Mouse (Mus musculus) WW6 (cell line): Measurements from ENCODE around the gene Mt1.

Experiments used
- DNase-seq: peaks from one replicate; pipeline ENCODE4 v3.0.0-alpha.2; 2013; ENCODE audit warnings: low read depth, low spot score

Mt1 gene

DNA sequence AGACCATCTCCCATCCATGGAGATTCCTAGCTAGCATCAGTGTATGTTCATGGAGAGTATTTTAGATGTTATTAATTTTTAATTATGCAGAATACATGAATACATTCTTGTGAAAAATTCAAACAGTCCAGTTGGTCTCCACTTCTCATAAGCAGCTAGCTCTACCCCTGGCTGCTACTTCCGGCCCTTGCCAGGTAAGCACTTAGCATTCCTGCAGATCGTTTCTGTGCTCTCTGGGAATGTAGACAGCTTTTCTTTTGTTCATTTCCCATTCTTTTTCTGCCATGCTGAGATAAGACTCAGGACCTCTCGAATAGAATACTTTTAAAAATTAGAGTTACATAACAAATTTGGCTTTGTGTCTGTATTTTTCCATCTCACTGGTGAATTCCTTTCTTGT is 25.2 kb downstream of the Mt1 start:
- DNase-seq = no peak

DNA sequence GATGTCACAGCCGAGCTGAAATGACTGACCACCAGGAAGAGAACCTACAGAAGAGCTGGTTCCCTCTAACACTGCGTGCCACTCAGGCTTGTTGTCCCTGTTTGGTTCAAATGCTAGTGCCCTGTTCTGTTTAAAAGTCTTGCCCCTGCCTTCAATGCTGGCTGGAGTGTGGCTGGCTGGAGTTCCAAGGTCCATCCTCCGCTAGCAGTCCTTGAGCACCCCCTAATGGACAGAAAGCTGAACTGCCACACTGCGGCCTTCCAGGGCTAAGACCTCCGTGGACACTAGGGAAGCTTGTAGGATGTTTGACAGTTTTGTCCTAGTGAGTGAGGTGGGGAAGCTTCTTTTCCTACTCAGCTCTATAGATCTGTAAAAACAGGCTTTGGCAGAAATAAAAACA is 26.9 kb downstream of the Mt1 start:
- peak; percentile 75 for DNase-seq

DNA sequence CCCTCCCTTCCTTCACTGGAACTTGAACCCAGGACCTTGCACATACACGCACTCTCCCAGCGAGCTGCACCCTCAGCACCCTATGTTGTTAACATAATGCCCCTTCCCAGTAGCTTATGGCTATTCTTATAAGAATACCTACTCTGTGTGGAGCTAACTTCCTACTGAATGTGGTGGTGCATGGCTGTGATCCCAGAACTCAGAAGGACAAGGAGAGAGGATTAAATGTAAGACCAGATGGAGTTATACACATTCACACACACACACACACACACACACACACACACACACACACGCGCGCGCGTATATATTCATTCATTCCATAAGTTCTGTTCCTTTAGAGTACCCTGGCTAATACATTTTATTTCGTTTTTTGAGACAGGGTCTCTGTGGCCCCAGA is 27.4 kb downstream of the Mt1 start:
- no peak for DNase-seq

DNA sequence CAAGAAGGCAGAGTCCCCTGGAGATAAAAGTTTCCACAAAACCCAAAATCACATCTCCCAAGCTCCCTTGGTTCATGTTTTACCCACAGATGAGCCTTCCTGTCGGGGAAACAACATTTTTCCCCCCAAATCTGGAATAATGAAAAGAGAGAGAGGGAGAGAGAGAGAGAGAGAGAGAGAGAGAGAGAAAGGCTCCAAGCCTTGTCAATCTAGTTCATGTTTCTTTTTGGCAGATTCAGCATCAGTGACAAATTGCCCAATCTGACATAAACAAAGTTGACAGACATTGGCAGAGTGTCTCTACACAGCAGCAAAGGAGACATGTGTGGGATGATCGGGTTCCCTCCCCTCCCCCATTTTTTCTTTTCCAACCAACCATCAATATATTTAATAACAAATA is 28.6 kb downstream of the Mt1 start:
- no peak for DNase-seq

DNA sequence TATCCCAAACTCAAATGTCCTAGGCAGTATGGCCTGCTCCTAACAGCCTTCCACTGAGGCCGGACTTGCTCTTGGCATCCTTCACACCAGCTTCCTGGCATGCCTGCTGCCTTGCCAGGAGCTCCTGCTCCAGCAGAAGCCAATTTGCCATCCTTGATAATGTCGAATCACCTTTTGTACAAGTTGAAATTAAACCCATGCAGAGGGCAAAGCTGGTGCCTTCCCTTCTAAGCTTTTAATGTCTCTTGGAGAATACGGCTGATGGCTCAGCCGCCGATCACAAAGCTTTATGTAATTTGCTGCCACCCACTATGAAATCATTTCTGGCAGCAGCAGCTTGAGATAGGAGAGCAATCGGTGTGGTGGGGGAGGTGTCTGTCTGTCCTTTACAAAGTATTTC is 30.8 kb downstream of the Mt1 start:
- no peak for DNase-seq

DNA sequence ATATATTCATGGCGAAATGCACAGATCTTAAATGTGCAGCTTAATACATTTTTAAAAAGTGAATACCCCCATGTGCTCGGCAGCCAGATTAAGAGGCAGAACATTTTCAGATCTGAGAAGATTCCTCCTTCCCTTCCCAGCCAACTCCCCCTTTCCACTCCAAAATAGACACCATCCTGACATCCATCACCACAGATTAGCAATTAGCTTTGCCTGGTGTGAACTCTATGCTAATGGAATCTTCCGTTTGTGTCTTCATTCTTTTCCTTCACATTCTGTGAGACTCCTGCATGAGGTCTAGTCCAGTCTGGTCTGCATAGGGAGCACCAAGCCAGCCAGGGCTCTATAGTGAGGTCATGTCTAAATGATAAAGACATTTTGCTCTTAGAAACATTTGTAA is 31.3 kb downstream of the Mt1 start:
- no peak for DNase-seq

DNA sequence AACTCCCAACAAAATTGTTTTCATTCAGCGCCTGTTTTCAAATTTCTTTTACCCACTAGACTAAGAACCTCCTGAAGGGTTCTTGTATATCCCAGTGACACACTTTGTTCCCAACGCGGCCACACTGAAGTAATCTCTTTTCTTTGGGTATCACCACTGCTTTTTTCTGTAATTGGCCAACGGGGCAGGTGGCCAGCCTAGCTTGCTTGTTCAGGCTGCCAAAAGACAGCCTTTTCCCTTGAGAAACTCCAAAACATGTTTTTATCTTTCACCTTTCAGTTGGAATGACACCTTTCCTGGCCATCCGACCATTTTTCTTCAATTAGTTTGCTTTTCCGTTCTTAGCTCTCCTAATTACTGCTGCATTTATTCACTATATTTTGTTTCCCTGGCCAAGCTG is 34.9 kb downstream of the Mt1 start:
- no peak for DNase-seq

DNA sequence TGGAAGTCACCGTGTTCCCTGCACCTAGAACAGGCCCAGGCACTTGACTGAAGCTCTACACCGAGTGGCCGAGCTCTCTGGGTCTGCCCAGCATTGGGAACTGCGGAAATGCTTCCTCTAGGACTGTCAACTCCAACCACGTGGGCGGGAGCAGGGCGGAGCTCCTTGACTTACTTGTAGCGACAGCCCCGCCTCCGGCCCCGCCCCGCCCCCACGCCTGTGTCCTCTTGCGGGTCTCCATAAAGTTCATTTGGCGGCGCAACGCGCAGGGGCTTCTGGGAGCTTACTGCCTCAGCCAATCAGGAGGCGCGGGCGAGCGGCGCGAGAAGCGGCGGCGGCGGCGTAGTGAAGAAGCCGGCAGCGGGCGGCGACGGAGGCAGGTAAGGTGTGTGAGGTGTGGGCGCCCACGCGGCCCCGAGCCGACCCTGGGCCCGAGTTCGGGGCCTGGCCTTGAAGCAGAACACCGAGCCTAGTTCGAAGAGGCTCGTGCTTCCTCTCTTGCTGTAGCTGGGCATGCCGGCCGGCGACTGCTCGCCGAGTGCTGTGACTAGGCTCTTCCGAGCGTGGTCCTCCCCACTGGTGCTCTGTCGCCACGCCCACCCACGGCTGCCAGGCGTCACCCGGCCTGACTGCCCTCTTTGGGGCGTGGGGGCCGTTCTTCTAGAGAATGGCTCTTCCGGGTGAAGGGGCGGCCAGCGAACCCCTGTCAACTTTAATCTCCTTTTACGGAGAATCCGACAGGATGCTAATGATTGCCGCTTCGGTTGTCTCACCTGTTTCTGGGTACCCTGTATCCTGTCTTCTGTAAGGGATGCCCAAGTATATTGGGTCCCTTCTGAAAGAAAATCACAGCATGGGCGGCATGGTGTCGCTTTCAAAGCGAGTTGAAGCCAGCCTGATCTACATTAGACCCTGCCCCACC is 35.6 kb downstream of the Mt1 start, which contains the start of gene Nup93:
Nup93 (plus strand) TSS at position 313 of the 922 bp plus-strand sequence.
- DNase-seq = peak; percentile 100

DNA sequence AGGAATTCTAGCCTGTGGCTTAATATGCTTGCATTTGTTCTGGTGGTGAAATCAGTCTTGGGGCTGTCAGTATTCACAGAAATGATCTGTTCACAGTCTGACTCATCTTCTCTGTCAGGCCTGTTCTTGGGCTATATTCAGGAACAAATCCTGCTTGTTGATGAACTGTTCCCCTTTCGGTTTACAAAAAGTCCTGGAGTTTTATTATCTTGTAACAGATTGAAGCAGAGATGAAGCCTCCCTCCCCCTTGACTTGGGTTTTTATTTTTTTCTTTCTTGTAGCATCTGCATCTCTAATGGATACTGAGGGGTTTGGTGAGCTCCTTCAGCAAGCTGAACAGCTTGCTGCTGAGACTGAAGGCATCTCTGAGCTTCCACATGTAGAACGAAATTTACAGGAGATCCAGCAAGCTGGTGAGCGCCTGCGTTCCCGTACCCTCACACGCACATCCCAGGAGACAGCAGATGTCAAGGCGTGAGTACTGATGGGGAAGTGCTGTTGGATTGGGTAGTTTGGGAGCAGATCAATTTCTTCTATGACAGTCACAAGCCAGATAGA is 48.6 kb downstream of the Mt1 start:
- no peak for DNase-seq
